Comparison of ENCODE assay signal across 9 mouse cellular contexts in genomic region chr11:67110168-67110948, GRCm38 (mm10). TPM values are rescaled to one million over a fixed set of nuclear protein-coding genes. Genes with fewer than 3 reads are reported as not detected.
DNase-seq lines count a peak whose midpoint lies in the region; ATAC-seq and TF ChIP-seq lines count a peak whose summit lies in the region.
"Had no signal": no experiment of that assay in that cellular context is flagged by ENCODE, and none has a peak within 500 bp of the region (broad histone marks: within the 10 kb centered on the region; RNA-seq: fewer than 3 reads in every experiment).

No protein-coding gene starts in this region.

- H3K9ac ChIP-seq in ES-Bruce4 (ENCODE audit: low read depth, poor library complexity, severe bottlenecking): no peak overlapping the region
- no peak overlapping the region for H3K9ac ChIP-seq in lung, embryonic 14.5 days
- H3K9ac ChIP-seq: heart, embryonic 15.5 days had no signal

- no peak overlapping the region for H3K4me2 ChIP-seq in lung, embryonic 14.5 days
- H3K4me2 ChIP-seq: heart, embryonic 15.5 days had no signal

- DNase-seq in adrenal gland, postnatal 10 days: peak; percentile 82
- peak; percentile 73 for DNase-seq in embryonic facial prominence, embryonic 10.5 days (ENCODE audit: low spot score)
- DNase-seq in heart, embryonic 10.5 days (ENCODE audit: low spot score): peak; percentile 87
- peak; percentile 87 for DNase-seq in layer of hippocampus, adult 11-12 months (ENCODE audit: low spot score)
- peak; percentile 88 for DNase-seq in lung, embryonic 14.5 days
- peak; percentile 50 for DNase-seq in ovary, postnatal 36 days (ENCODE audit: low spot score)

- no peaks in the 10 kb centered on the region for H3K9me3 ChIP-seq in ES-Bruce4 (replicated peaks; ENCODE audit: control insufficient read depth, insufficient read depth, low read length, poor library complexity, severe bottlenecking)
- no peaks in the 10 kb centered on the region for H3K9me3 ChIP-seq in embryonic facial prominence, embryonic 10.5 days
- H3K9me3 ChIP-seq in heart, embryonic 10.5 days: no peaks in the 10 kb centered on the region
- no peaks in the 10 kb centered on the region for H3K9me3 ChIP-seq in lung, embryonic 14.5 days (ENCODE audit: low read depth, low read length)
- H3K9me3 ChIP-seq: heart, embryonic 15.5 days had no signal

- H3K36me3 ChIP-seq in ES-Bruce4 (ENCODE audit: control insufficient read depth, insufficient read depth, low read length, poor library complexity, severe bottlenecking): no peaks in the 10 kb centered on the region
- H3K36me3 ChIP-seq in embryonic facial prominence, embryonic 10.5 days (replicated peaks): no peaks in the 10 kb centered on the region
- H3K36me3 ChIP-seq in heart, embryonic 10.5 days: no peaks in the 10 kb centered on the region
- H3K36me3 ChIP-seq in lung, embryonic 14.5 days (ENCODE audit: insufficient read depth): no peaks in the 10 kb centered on the region
- H3K36me3 ChIP-seq: heart, embryonic 15.5 days had no signal

- no peak overlapping the region for H3K27ac ChIP-seq in ES-Bruce4 (ENCODE audit: insufficient read depth, low read length)
- no peak overlapping the region for H3K27ac ChIP-seq in embryonic facial prominence, embryonic 10.5 days (replicated peaks)
- H3K27ac ChIP-seq in heart, embryonic 10.5 days: no peak overlapping the region
- no peak overlapping the region for H3K27ac ChIP-seq in lung, embryonic 14.5 days (ENCODE audit: low read depth)
- H3K27ac ChIP-seq: heart, embryonic 15.5 days had no signal

- peak; percentile 41; the same call in 1 of the 2 replicates for ATAC-seq in lung, embryonic 14.5 days (ENCODE audit: insufficient read depth)
- no peak for ATAC-seq in erythroid progenitor cell, adult 5-6 weeks (replicated peaks; ENCODE audit: low FRiP score, poor library complexity, severe bottlenecking)

- no peak for TF ChIP-seq EP300 in ES-Bruce4 (IDR thresholded peaks at IDR 0.05; ENCODE audit: insufficient read depth, low read depth, low read length)

- no peaks in the 10 kb centered on the region for H3K27me3 ChIP-seq in ES-Bruce4 (ENCODE audit: control insufficient read depth, insufficient read depth, low read length, poor library complexity, severe bottlenecking)
- no peaks in the 10 kb centered on the region; the same call in 1 of the 2 replicates for H3K27me3 ChIP-seq in embryonic facial prominence, embryonic 10.5 days (replicated peaks; ENCODE audit: low read depth, poor library complexity, severe bottlenecking)
- peaks cover 11% of the 10 kb centered on the region; the same call in 1 of the 2 replicates for H3K27me3 ChIP-seq in heart, embryonic 10.5 days (ENCODE audit: insufficient read depth, poor library complexity, severe bottlenecking)
- H3K27me3 ChIP-seq in lung, embryonic 14.5 days (ENCODE audit: insufficient read depth, low read length): no peaks in the 10 kb centered on the region

- no peaks in the 10 kb centered on the region for H3K4me1 ChIP-seq in ES-Bruce4 (ENCODE audit: control insufficient read depth, insufficient read depth, low read length)
- peaks cover 9% of the 10 kb centered on the region; the same call in 1 of the 2 replicates for H3K4me1 ChIP-seq in embryonic facial prominence, embryonic 10.5 days
- peaks cover 9% of the 10 kb centered on the region for H3K4me1 ChIP-seq in heart, embryonic 10.5 days
- no peaks in the 10 kb centered on the region for H3K4me1 ChIP-seq in lung, embryonic 14.5 days (ENCODE audit: insufficient read depth)

- no peak for TF ChIP-seq POLR2A in ES-Bruce4 (IDR thresholded peaks at IDR 0.05; ENCODE audit: insufficient read depth, low read length)

- no peak overlapping the region for H3K4me3 ChIP-seq in ES-Bruce4 (ENCODE audit: low read depth, low read length)
- no peak overlapping the region for H3K4me3 ChIP-seq in embryonic facial prominence, embryonic 10.5 days
- H3K4me3 ChIP-seq in heart, embryonic 10.5 days: no peak overlapping the region
- H3K4me3 ChIP-seq in lung, embryonic 14.5 days (ENCODE audit: low read depth, low read length): no peak overlapping the region
- H3K4me3 ChIP-seq: heart, embryonic 15.5 days had no signal

- peak; percentile 96 for TF ChIP-seq CTCF in ES-Bruce4 (IDR thresholded peaks at IDR 0.05; ENCODE audit: low read depth, low read length)
- peak; percentile 89 for TF ChIP-seq CTCF in lung, embryonic 14.5 days (IDR thresholded peaks at IDR 0.05; ENCODE audit: low read depth)

- 32% methylated on average over 5 of the region's 5 CpGs for WGBS in embryonic facial prominence, embryonic 10.5 days
- 35% methylated on average over 5 of the region's 5 CpGs for WGBS in heart, embryonic 10.5 days
- 34% methylated on average over 5 of the region's 5 CpGs for WGBS in lung, embryonic 14.5 days

RNA-seq across cellular contexts. Expression of gene Myh3, which starts 32.3 kb away (rescaled TPM):
- 0.36 and 0.47 TPM in 2 replicates for polyA plus RNA-seq in ES-Bruce4 (2011; ENCODE audit: insufficient read depth, insufficient read length, low read depth, missing spikeins)
- 1 to 10 TPM; 2.6 to 3.5 TPM for total RNA-seq in adrenal gland, postnatal 10 days (2021)
- 0.21 and 0.30 TPM in 2 replicates for polyA plus RNA-seq in embryonic facial prominence, embryonic 10.5 days (2016; fragmentation: Nextera tagmentation; extraction: Ambion mirVana)
- 0.04 TPM in 2 replicates for polyA plus RNA-seq in heart, embryonic 10.5 days (2016; fragmentation: Nextera tagmentation; extraction: Ambion mirVana)
- polyA plus RNA-seq in lung, embryonic 14.5 days (2014; fragmentation: Nextera tagmentation; extraction: Ambion mirVana): 0.05 and 0.17 TPM in 2 replicates
- not detected in 2 replicates for total RNA-seq in erythroid progenitor cell, adult 5-6 weeks (2015; ENCODE audit: low replicate concordance)
- total RNA-seq in erythroid progenitor cell, adult 5-6 weeks (2017; ENCODE audit: low replicate concordance): not detected in 2 replicates

RNA-seq across cellular contexts. Expression of gene Sco1, which starts 57.9 kb away (rescaled TPM):
- 37.7 and 44.2 TPM in 2 replicates for polyA plus RNA-seq in ES-Bruce4 (2011; ENCODE audit: insufficient read depth, insufficient read length, low read depth, missing spikeins)
- total RNA-seq in adrenal gland, postnatal 10 days (2021): 10 to 100 TPM; 18.1 to 21.3 TPM
- polyA plus RNA-seq in embryonic facial prominence, embryonic 10.5 days (2016; fragmentation: Nextera tagmentation; extraction: Ambion mirVana): 23.7 and 26.4 TPM in 2 replicates
- 21.7 and 26.6 TPM in 2 replicates for polyA plus RNA-seq in heart, embryonic 10.5 days (2016; fragmentation: Nextera tagmentation; extraction: Ambion mirVana)
- 18.8 and 20.3 TPM in 2 replicates for polyA plus RNA-seq in lung, embryonic 14.5 days (2014; fragmentation: Nextera tagmentation; extraction: Ambion mirVana)
- total RNA-seq in erythroid progenitor cell, adult 5-6 weeks (2015; ENCODE audit: low replicate concordance): 2.5 TPM in 1 of 2 replicates, not detected in the other
- 2.2 and 2.9 TPM in 2 replicates for total RNA-seq in erythroid progenitor cell, adult 5-6 weeks (2017; ENCODE audit: low replicate concordance)

RNA-seq across cellular contexts. Expression of gene Adprm, which starts 58.0 kb away (rescaled TPM):
- polyA plus RNA-seq in ES-Bruce4 (2011; ENCODE audit: insufficient read depth, insufficient read length, low read depth, missing spikeins): 24.5 and 30.6 TPM in 2 replicates
- 10 to 100 TPM; 23.2 to 24.3 TPM for total RNA-seq in adrenal gland, postnatal 10 days (2021)
- polyA plus RNA-seq in embryonic facial prominence, embryonic 10.5 days (2016; fragmentation: Nextera tagmentation; extraction: Ambion mirVana): 30.4 and 32.6 TPM in 2 replicates
- 21.7 and 22.6 TPM in 2 replicates for polyA plus RNA-seq in heart, embryonic 10.5 days (2016; fragmentation: Nextera tagmentation; extraction: Ambion mirVana)
- polyA plus RNA-seq in lung, embryonic 14.5 days (2014; fragmentation: Nextera tagmentation; extraction: Ambion mirVana): 31.3 and 31.4 TPM in 2 replicates
- 5.0 and 34.8 TPM in 2 replicates for total RNA-seq in erythroid progenitor cell, adult 5-6 weeks (2015; ENCODE audit: low replicate concordance)
- 3.2 and 8.5 TPM in 2 replicates for total RNA-seq in erythroid progenitor cell, adult 5-6 weeks (2017; ENCODE audit: low replicate concordance)
